Mouse (Mus musculus) neutrophil, adult 83 days (primary cell): ENCODE results near the gene Tbc1d12. TPM values are rescaled to one million over a fixed set of nuclear protein-coding genes. Genes with fewer than 3 reads are reported as not detected.

Experiments used
- total RNA-seq, 2 experiments: library from RNA; stranded (reverse); gene quantifications; one replicate each; pipeline ENCODE4 v1.2.4; 2023

The Tbc1d12 gene
- 1 to 10 TPM in 1 of 2 experiments, under 1 TPM in 1; 0.99 to 1.4 TPM for total RNA-seq

DNA sequence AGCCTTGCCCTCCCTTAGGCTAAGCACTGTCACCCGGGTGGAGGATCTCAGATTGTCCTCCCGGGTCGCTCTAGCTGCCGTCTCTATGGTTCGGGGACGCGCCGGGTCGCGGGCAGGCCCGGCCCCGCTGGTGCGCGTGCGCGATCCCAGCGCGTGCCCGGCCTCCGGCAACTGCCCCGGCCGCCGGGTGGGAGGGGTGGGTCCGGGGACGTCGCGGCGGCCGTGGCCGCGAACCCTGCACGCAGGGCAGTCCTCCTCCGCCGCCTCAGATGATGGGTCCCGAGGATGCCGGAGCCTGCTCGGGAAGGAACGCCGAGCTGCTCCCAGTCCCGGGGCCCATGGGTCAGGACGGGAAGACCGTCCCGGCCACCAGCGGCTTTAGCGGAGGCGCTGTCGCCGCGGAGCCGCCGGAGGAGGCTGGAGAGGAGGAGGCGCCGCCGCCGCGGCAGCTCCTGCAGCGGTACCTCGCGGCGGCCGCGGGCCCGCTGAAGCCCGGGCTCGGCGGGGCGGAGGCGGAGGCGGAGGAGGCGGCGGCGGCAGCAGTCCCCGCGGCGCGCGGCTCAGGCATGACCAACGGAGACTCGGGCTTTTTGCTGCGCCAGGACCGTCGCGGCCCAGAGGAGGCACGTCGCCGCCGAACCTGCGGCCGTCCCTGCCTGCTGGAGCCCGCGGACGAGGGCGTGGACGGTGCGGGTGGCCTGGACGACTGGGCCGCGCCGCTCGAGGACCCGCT is at the start of gene Tbc1d12:
Gene Tbc1d12 (plus strand): TSS at position 142 of the 733 bp plus-strand sequence.

DNA sequence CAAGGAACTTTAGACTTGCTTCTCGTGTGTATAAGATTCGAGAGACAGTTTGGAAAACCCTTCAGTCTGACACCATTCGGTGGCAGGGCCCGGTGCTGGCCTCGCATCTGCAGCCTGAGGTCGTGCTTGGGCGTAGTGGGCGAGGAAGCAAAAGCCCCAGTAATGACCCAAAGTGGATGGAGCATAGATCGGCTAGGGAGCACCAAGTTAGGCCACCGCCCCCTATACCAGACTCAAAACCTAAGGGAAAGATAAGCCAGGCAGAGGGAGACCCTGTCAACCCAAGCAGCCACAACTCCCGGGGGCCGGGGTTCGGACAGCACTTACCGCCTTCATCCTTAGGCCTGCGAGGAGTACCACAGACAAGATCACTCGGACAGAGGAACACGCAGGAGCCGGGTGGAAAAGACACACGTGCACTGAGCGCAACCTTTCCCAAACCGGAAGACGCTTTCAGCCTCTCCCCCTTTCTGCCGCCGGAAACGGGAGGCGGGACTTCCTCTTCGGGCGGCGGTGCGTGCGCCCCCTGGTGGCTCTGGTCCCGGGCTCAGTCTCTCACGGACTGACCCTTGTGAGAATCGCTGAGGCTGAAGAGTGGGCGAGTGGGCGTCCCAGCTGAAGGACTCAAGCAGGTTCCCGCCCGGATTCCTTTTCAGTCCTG is 17.5 kb upstream of the Tbc1d12 start, which contains the start of gene Noc3l:
Gene Noc3l (minus strand): TSS at position 472 of the 661 bp plus-strand sequence.

DNA sequence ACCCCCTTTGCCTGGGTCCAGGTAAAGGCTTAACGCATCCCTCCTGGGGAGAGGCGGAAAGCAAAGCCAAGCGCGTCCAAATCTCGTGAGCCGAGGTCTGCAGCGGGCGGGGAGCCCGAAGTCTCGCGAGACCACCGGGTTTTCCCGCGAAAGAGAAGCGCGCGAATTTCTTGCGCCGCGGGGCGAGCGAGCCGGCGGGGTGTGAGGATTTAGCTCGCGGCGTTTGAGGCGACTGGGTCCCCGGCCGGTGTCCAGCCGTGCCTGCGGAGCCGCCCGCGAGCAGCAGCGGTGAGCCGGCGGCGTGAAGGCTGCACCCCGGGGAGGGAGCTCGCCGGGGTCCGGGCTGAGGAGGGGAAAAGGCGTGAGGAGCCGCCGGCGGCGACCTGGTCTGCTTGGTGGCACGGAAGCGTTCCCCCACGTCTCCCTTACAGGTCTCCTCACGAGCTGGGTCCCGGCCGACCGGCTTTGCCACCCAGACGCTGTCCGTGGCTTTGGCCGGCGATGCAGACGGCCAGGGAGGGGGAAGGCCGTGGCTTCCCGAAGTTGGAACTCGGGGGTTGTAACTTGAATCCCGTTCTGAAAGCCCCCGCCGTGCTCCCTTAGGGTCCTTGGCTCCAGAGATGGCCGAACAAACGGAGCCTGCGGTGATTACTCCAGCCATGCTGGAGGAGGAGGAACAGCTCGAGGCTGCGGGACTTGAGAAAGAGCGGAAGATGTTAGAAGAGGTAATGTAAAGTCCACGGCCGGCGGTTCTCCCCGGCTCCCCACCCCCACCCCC is 94.6 kb downstream of the Tbc1d12 start, which contains the start of gene Hells:
Gene Hells (plus strand): TSS at position 128 of the 778 bp plus-strand sequence.

Other genes starting within 250 kb of the Tbc1d12 start
- gene Noc3l, start 17.3 kb upstream of the Tbc1d12 start, total RNA-seq, result 1 to 10 TPM; 3.8 to 4.7 TPM
- 10 to 100 TPM; 27.3 to 36.4 TPM for gene Hells, start 94.3 kb downstream of the Tbc1d12 start, total RNA-seq
- gene Cyp2c55, start 170.4 kb downstream of the Tbc1d12 start, total RNA-seq, result under 1 TPM in 1 of 2 experiments, not detected in 1; 0.20 TPM
- not detected for gene Cyp2c65, start 224.4 kb downstream of the Tbc1d12 start, total RNA-seq